Mouse (Mus musculus) heart, postnatal 0 days (tissue): ENCODE results near the gene Dpysl5. TPM values are rescaled to one million over a fixed set of nuclear protein-coding genes. Genes with fewer than 3 reads are reported as not detected.
"Not testable (repeated sequence)": the region's sequence is repeated elsewhere in the genome, so short reads cannot be mapped to it uniquely, and the experiment has no call there.

Experiments used
- ATAC-seq: fragments of 200-750 bp; cut with Nextera tagmentation; 2 replicates; pipeline ENCODE4 v1.8.0; 2017; ENCODE audit warnings: low read depth, moderate number of reproducible peaks, moderate library complexity; ENCODE audit not compliant: insufficient read depth
- DNase-seq: peaks from one replicate; pipeline ENCODE4 v3.0.0-alpha.2; 2016; ENCODE audit warnings: low spot score
- H3K27ac ChIP-seq: fragments of 300-500 bp; sonication (generic); 2 replicates; pipeline ENCODE4 v1.5.1; 2014; ENCODE audit warnings: low read depth, mild to moderate bottlenecking
- H3K27me3 ChIP-seq: fragments of 300-500 bp; sonication (generic); 2 replicates; pipeline ENCODE4 v1.6.1; 2014; ENCODE audit warnings: low read length, mixed read lengths; ENCODE audit not compliant: control insufficient read depth, insufficient read depth
- H3K36me3 ChIP-seq: fragments of 300-500 bp; sonication (generic); replicated peaks from 2 replicates; pipeline ENCODE4 v1.6.1; 2014; ENCODE audit warnings: low read length, mixed read lengths; ENCODE audit not compliant: control insufficient read depth, insufficient read depth
- H3K4me1 ChIP-seq: fragments of 300-500 bp; sonication (generic); 2 replicates; pipeline ENCODE4 v1.6.1; 2014; ENCODE audit warnings: antibody characterized with exemption; ENCODE audit not compliant: control insufficient read depth, insufficient read depth
- H3K4me2 ChIP-seq: fragments of 300-500 bp; sonication (generic); 2 replicates; pipeline ENCODE4 v1.6.1; 2014; ENCODE audit warnings: low read depth, mild to moderate bottlenecking, low read length, moderate library complexity
- H3K4me3 ChIP-seq: fragments of 300-500 bp; sonication (generic); 2 replicates; pipeline ENCODE4 v1.5.1; 2014; ENCODE audit warnings: low read depth, low read length
- H3K9ac ChIP-seq: fragments of 300-500 bp; sonication (generic); replicated peaks from 2 replicates; pipeline ENCODE4 v1.6.1; 2014; ENCODE audit warnings: low read depth, low read length, mixed read lengths
- H3K9me3 ChIP-seq: fragments of 300-500 bp; sonication (generic); replicated peaks from 2 replicates; pipeline ENCODE4 v1.6.1; 2016; ENCODE audit warnings: low read length; ENCODE audit not compliant: control insufficient read depth
- CTCF ChIP-seq: IDR thresholded peaks from 2 replicates; pipeline ENCODE4 v1.5.1; 2016; ENCODE audit warnings: antibody characterized with exemption, control low read depth, low read depth
- EP300 ChIP-seq: IDR thresholded peaks from 2 replicates; pipeline ENCODE4 v1.6.1; 2016; ENCODE audit warnings: antibody characterized with exemption, low read depth
- WGBS: fragments of 180-500 bp; shearing (Covaris S2); extraction: QIAGEN DNeasy Blood & Tissue Kit; methylation state at CpG from one replicate; pipeline ENCODE4 v1.1.7; 2014; 5-methylcytosine and 5-hydroxymethylcytosine counted together
- polyA plus RNA-seq: library from polyadenylated mRNA; unstranded; fragments of >200 nt; fragmentation: Nextera tagmentation; extraction: Ambion mirVana; gene quantifications from 2 replicates; pipeline ENCODE4 v1.2.1, GENCODE M21; 2015
- total RNA-seq: library from RNA; depleted of rRNA; stranded (reverse); fragments of >200 nt; gene quantifications from 2 replicates; pipeline ENCODE4 v1.2.3, GENCODE M21; 2014; ENCODE audit warnings: low replicate concordance

Gene Dpysl5
- total and polyA plus RNA-seq, 2 experiments from 2014 or later, result 0.83 to 4.7 TPM

GRCm38 (mm10) chr5:30700361-30701000, 10.9 kb upstream of the Dpysl5 start:
- Histone ChIP-seq H3K27ac (no peak overlapping the region), H3K27me3 (peaks cover 10% of the 10 kb centered on the region; the same call in 1 of the 2 replicates), H3K9me3 (no peaks in the 10 kb centered on the region), H3K4me3 (no peak overlapping the region), H3K36me3 (no peaks in the 10 kb centered on the region), H3K4me1 (no peaks in the 10 kb centered on the region), H3K4me2 (no peak overlapping the region), H3K9ac (no peak overlapping the region)
- TF ChIP-seq CTCF (no peak), EP300 (no peak)
- 67% methylated on average over 8 of the region's 8 CpGs for WGBS
- DNase-seq (no peak), ATAC-seq (no peak)

GRCm38 (mm10) chr5:30701373-30701772, 10.0 kb upstream of the Dpysl5 start:
- not testable (repeated sequence) for DNase-seq, H3K27ac ChIP-seq, ATAC-seq, H3K9ac ChIP-seq, H3K36me3 ChIP-seq, H3K4me1 ChIP-seq, H3K4me2 ChIP-seq, H3K9me3 ChIP-seq, H3K4me3 ChIP-seq
- peaks cover 10% of the 10 kb centered on the region; the same call in 1 of the 2 replicates for H3K27me3 ChIP-seq
- WGBS, result 29% methylated on average over 4 of the region's 4 CpGs

- Histone ChIP-seq H3K27me3 (peaks cover 10% of the 10 kb centered on the region; the same call in 1 of the 2 replicates), H3K4me3 (no peak overlapping the region), H3K4me2 (no peak overlapping the region), H3K27ac (no peak overlapping the region), H3K9me3 (no peaks in the 10 kb centered on the region), H3K9ac (no peak overlapping the region), H3K4me1 (no peaks in the 10 kb centered on the region), H3K36me3 (no peaks in the 10 kb centered on the region)
- ATAC-seq (no peak), DNase-seq (no peak)
- 79% methylated on average over 3 of the region's 3 CpGs for WGBS
- TF ChIP-seq CTCF, result no peak
These were observed 9.5 kb upstream of the Dpysl5 start for GRCm38 (mm10) chr5:30701866-30702265.

- TF ChIP-seq CTCF (peak; percentile 80), EP300 (no peak)
- Histone ChIP-seq H3K9ac (no peak overlapping the region), H3K4me3 (no peak overlapping the region), H3K27ac (no peak overlapping the region), H3K9me3 (no peaks in the 10 kb centered on the region), H3K27me3 (peaks cover 58% of the 10 kb centered on the region), H3K4me2 (no peak overlapping the region), H3K36me3 (no peaks in the 10 kb centered on the region), H3K4me1 (peaks cover 16% of the 10 kb centered on the region)
- ATAC-seq, result no peak
- peak; percentile 74 for DNase-seq
- 10% methylated on average over 13 of the region's 13 CpGs for WGBS
These were observed 1.5 kb upstream of the Dpysl5 start for GRCm38 (mm10) chr5:30709744-30710383.

GRCm38 (mm10) chr5:30710486-30710885, 878 bp upstream of the Dpysl5 start:
- WGBS, result 28% methylated on average over 8 of the region's 8 CpGs
- peaks cover 16% of the 10 kb centered on the region for H3K4me1 ChIP-seq
- no peaks in the 10 kb centered on the region for H3K9me3 ChIP-seq
- ATAC-seq, result no peak
- TF ChIP-seq CTCF, result no peak
- no peak overlapping the region for H3K4me2 ChIP-seq
- H3K27me3 ChIP-seq, result peaks cover 63% of the 10 kb centered on the region
- H3K9ac ChIP-seq, result no peak overlapping the region
- DNase-seq, result no peak
- H3K36me3 ChIP-seq, result no peaks in the 10 kb centered on the region
- H3K4me3 ChIP-seq, result no peak overlapping the region
- H3K27ac ChIP-seq, result no peak overlapping the region

GRCm38 (mm10) chr5:30712002-30712390, 632 bp downstream of the Dpysl5 start:
- H3K27me3 ChIP-seq, result peaks cover 64% of the 10 kb centered on the region
- H3K9me3 ChIP-seq, result no peaks in the 10 kb centered on the region
- no peak for TF ChIP-seq CTCF
- no peak for TF ChIP-seq EP300
- H3K4me3 ChIP-seq, result peak overlapping the region; percentile 42
- no peak for ATAC-seq
- H3K4me2 ChIP-seq, result peak overlapping the region; percentile 68
- H3K27ac ChIP-seq, result no peak overlapping the region
- no peak for DNase-seq
- no peaks in the 10 kb centered on the region for H3K36me3 ChIP-seq
- peaks cover 16% of the 10 kb centered on the region for H3K4me1 ChIP-seq
- under 1% methylated on average over 14 of the region's 14 CpGs for WGBS
- H3K9ac ChIP-seq, result no peak overlapping the region
